Mouse (Mus musculus) right cerebral cortex, adult 2 months (tissue): ENCODE data around the gene Cpped1.

Source experiments
- DNase-seq, 2 experiments: peaks; one replicate each; pipeline ENCODE4 v3.0.0; 2021 to 2022; ENCODE audit warnings: low spot score in 2 of 2

The Cpped1 gene

DNA sequence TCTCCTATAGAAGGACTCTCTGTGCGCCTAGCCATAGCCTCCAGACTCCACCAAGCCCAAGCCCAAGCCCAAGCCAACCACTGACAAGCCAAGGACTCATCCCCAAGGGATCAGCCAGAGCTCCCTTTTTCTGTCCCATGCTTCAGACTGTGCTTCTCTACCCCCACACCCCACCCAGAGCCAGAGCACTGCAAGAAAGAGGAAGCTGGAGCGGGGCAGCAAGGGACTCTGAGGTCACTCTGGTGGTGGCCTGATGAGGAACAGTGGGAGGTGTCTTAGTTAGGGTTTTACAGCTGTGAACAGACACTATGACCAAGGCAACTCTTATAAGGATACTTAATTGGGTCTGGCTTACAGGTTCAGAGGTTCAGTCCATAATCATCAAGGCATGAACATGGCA lies 65.8 kb downstream of the Cpped1 start:
- no peak for DNase-seq

DNA sequence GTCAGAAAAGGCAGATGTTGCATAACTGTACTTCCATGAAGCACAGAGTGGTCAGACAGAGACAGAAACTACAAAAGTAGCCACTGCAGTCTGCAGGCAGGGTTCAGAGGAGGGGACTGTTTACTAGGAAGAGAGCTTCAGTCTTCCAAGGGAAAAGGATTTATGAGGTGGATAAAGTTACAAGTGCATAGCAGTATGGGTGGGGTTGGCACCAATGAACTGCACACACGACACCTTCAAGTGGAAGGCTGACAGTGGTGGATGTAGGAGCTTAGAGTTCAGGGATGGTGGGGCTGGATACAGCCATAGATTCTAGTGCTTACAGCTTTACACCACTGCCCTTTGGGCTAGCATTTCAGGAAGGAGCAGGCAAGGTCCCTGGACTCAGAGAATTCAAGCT lies 75.8 kb downstream of the Cpped1 start:
- DNase-seq, result no peak

DNA sequence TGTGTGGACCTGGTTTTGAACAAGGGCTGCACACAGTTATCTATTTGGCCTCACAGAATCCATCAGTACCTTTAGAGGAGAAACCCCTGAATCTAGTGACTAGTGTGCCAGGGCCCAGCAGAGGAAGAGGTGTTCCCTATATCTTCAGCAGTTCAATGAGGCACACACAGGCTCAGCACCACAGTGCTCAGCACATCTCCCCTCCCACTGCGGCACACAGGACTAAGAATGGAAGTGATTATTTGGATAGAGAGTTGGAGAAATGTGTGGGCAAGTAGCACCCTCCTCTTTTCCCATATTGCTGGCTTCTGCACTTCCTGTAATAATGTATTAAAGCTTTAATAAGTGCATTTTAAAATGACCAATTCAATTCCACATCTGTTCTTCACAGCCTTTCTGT lies 80.4 kb downstream of the Cpped1 start:
- DNase-seq, result no peak

DNA sequence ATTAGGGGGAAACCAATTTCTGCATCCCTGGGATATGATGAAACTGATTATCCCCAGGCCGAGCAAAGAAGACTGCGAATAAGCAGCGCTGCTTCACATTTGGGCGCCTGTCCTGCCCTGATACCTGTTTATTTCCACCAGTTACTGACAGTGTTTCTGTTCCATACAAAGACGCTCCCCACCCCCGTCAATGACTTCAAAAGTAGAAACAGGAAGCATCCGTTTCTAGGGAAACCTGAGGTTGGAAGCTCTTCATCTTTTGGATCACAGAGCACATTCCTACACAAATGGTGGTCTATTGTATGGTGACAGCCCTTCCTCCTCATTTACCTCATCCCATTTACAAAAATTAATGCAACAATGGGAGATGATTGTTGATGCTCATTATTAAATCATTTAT lies 84.4 kb downstream of the Cpped1 start:
- peak; percentile 50 to 57 for DNase-seq

DNA sequence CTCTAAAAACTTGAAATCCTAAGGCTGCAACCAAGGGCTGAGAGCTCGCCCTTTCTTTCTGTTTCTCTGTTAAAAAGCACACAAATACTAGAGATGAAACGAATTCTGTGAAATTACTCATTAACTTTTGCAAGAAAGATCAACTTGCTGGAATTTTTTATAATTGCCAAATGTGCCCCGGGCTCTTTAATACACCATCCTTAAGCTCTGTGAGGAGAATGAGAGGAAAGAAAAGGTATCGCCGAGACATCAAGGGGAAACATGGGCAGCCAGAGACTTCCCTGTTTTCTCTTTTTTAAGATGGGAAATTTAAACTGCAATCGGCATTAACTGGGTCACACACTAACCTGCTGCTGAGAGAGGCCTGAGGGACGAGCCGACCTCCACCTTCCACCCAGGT lies 84.9 kb downstream of the Cpped1 start:
- no peak for DNase-seq

DNA sequence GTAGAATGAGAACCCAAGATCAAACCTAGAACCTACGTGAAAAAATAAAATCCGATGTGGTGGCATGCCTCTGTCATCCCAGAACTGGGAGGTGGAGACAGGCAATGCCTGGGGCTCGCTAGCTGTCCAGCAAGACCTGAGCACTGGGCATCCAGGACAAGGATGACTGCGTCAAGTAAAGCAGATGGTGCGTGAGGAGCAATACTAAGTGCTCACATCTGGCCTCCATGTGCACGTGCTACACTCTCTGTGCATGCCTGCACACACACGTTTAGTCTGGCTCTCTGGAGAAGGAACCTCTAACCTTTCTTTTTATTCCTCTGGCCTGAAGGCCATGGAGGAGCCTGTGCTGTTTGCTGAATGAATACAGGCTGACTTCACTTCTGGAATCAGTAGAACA lies 88.5 kb downstream of the Cpped1 start:
- no peak for DNase-seq

DNA sequence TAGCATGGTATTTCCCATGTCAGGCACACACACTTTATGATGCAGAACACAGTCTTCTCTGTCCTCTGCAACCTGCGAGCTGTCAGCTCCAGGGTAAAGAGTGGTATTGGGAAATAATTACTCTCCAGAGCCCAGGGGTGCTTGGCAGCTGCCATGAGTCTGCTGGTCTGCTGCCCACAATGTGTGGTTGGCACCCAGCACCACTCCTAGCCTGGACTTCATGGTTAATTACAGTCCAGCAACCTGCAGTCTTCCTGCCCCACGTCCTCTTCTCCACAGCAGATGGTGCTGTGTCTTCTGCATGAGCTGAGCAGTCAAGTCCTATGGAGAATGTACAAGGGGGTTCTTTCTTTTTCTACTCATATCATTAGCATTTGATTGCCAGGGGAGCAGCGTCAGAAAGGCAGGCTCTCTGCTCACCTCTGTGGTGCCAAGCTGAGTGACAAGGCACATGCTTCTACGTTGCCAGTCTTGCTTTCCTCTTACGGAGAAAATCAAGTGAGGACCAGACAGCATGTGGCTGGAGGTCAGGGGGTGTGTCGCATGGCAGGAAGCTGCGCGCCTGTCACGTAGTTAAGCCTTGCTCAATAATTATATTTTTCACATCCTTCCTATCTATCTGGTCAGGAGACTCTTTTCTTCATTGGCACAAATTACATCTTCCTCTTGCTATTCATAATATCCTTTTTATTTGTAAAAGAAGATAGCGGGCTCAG lies 94.2 kb downstream of the Cpped1 start:
- no peak for DNase-seq

DNA sequence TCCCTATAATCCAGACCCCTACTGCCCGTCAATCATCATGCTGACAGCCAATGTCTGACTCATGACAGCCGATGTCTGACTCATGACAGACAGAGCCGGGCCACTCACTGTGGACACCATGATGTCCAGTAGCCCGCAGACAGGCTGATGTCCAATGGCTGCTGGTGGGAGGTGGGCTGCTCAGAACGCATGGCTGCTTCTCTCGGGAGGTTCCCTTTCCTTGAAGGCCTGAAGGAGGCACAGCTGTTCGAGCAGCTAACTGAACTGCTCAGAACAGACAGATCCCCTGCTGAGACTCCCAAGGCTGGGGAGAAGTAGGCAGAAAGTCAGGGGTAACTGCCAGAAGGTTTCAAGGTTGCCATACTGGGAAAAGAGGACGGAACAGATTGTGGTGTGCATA lies 97.1 kb downstream of the Cpped1 start:
- DNase-seq, result no peak

DNA sequence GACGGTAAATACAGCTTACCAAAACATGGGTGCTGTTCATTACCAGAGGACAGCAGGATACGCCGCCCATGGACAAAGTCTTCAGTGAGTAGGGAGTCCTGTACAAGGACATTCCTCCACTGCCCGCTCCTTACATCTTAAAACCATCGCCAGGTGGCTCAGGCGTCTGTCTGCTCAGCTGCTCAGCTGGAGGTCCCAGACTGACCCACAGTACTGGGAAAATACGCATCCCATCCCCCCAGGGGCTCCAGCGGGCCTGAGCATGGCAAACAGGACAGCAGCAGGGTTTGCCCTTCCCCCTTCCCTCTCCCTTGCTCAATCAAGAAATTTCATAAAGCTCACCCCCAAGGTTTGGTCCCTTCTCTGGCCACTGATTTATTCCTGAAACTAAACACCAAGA lies 99.6 kb downstream of the Cpped1 start:
- no peak for DNase-seq

DNA sequence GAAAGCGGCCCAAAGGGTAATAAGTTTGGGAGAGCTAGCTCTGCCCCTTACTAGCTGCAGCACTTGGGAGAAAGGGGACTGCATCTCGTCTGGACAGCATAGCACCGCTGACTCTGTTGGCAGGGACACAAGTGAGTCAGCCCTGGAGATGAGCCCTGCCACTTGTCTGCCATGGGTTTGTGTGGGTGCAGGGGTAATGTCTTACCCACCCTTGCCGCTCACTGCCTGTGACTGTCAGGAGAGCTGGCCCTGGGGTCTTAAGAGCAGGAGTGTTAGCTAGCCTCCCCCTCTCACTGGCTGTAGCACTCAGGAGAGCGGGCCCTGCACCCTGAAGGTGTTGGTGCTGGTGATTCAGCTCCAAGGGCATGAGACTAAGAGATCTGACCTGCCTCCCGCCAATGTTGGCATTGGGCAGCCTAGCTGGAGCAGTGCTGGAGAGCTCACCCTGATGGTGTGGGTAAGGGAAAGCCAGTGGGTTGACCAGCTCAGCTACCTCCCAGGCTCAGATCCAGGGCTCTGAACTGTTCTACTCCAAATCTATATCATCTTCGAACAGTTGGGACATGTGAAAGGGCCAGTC lies 107.2 kb downstream of the Cpped1 start:
- DNase-seq, result no peak

DNA sequence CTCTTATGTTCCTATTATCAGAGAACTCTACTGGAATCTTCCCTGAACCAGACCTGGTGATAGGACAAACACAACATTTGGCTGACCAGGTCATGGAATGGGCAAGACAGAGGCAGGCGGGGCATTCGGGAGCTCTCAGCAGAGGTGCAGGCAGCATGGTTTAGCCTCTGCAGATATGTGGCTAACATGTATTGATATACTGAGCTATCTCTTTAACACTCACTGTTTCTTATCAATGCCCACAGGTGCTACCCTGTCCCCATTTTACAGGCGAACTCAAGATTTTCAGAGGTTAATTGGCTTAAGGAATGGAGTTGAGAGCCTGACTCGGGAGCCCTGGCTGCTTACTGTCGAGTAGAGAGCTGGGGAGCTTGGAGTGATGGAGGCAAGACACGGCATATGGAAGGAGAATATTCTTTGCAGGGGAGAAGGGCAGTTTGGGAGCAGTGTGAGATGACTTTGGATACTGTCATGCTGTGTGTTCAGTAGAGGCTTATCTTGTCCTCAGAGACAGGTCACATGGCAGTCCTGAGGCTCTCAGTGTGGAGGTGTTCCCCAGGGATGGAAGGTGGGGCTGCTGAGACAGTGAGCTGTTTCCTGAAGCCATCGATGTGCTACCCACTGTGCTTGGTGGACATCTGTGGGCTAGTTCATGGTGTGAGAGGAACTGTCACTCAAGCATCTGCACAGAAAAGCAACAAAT lies 113.3 kb downstream of the Cpped1 start:
- no peak for DNase-seq

DNA sequence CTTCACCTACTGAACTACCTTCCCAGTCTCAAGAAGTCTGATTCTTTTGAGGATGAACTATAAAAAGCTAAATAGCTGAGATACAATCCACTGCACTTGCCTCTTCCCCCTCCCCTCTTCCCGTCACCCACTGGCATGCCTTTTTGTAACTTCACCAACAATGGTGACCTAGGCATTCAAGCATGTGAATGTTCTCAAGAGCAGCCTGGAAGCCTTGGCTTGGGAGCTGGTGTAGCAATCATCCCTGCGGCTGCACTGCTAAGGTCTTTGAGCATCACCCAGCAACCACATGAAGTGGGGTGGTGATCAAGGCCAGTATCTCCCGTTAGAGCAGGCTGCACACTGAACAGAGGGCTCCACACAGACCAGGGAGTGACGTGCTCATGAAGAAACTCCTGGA lies 114.6 kb downstream of the Cpped1 start:
- no peak for DNase-seq

DNA sequence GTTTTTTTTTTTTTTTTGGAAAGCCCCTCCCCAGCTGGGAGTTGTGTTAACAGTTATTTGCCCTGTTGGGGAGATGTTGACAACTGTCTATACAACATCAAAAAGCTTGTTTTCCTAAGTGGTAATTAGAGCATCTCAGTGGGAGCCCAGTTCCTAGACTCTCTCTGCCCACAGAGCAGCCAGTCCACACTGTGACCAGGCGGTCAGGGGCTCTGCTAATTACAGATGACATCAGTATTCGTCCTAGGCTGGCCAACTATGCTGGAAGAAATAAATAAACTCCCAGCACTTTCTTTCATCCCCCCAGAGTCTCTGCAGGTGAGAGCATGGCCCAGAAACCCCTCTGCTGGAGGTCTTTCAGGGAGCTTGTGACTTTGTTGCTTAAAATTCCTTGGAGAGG lies 115.9 kb downstream of the Cpped1 start:
- DNase-seq, result no peak

DNA sequence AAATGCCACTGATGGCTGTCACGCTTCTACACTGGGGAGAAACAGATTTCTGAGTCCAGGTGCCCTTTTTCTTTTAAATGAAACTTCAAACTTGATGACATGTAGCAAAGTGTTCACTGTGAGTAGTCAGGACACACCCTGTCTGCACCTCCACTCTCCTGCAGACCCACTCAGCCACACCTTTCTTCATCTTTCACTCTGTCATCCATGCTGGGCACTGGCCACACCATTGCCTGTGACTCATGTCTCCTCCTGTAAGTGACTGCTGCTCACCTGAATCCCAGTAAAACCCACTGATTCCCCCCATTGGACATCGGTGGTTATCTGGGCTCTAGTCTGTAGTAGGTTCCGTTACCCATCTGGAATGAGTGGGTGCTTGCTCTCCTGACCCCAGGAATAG lies 118.8 kb downstream of the Cpped1 start:
- no peak for DNase-seq

DNA sequence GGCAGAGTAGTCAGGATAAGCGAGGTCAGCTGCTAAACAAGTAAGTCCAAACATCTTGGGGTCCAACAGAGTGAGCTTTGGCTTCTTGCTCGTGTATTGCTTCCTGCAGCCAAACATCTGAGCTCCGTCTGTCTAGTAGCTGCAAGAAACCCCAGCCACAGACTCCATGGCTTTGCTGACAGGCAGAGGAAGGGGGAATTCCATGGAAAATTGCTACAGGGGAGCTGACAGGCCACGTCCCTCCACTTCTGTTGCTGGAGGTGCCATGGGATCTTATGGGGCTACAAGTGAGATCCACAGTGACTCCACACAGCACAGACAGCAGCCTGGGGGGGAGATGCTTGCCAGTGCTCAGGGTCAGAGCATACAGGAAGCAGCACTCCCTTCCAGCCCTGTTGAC lies 123.4 kb downstream of the Cpped1 start:
- DNase-seq, result no peak

DNA sequence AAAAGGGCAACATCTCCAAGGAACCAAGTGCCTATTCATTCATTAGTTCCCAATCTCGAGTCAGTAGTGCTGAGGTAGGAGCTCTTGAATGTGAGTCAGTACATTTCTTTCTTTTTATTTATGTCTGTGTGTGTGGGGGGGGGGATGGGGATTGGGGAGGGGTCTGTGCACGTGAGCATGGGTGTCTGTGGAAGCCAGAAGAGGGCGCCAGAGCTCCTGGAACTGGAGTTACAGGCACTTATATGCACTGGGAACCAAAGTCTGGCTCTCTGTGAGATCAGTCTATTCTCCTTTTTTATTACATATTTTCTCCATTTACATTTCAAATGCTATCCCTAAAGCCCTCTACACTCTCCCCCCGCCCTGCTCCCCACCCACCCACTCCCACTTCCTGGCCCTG lies 124.9 kb downstream of the Cpped1 start:
- no peak for DNase-seq

DNA sequence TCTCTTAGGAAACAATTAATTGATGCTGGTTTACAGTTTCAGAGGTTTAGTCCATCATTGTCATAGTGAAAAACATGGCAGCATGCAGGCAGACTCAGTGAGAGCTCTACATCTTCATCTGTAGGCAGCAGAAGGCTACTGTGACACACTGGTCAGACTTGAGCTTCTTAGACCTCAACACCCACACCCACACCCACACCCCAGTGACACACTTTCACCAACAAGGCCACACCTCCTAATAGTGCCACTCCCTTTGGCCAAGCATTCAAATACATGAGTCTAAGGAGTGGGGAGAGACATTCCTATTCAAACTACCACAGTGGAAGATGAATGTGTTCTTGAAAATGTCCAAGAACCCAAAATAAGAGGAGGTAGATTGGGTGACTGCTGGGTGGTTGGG lies 125.9 kb downstream of the Cpped1 start:
- no peak for DNase-seq

DNA sequence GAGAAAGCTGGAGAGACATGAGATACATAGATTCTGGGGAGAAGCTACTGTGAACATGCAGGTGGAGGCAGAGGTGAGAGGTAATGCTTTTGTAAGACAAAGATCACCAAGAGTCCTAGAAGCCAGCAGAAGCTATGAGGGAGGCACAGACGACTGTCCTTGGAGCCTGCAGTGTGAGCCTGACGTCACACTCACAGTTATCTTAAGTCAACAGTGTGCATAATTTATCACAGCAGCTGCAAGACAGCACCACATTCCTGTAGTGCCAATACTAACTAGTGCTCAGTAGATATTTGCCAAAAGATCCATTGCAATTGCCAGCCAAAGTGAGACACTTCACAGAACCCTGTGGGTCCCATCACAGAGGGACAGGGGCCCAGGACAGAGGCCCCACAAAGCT lies 127.2 kb downstream of the Cpped1 start:
- no peak for DNase-seq

DNA sequence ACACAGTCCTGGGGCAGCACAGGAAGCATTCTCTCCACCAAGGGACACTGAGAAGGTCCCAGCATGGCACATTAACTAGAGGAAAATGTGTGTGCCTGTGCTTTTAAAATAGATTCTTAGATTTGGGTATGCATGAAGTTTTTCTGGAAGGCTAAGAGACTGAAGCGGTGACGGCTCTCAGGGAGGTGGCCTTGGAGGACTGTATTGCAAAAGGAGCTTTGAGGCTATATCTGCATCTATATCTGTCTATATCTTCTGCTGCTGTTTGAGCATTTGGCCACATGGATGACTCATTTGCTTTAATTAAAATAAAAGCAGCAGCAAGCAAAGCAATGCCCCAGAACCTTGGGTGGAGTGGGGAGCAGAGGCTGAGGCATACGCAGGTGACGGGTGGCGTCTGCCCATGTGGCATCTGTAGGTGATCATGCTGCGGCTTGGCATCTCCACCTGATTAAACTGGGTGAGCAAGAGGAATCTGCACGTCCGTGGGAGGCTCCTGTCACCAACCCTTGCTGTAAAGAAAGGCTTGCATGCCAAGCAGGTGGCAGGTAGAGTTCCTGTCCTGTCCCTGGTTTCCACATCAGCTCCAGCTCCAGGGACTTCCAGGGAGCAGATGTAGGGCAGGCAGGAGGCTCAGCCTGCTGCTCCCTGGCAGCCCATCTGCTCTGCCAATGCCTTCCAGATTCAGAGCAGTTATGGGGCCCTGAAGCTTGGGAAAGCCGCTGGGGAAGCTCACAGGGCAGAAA lies 130.4 kb downstream of the Cpped1 start:
- peak; percentile 50 to 65 for DNase-seq

DNA sequence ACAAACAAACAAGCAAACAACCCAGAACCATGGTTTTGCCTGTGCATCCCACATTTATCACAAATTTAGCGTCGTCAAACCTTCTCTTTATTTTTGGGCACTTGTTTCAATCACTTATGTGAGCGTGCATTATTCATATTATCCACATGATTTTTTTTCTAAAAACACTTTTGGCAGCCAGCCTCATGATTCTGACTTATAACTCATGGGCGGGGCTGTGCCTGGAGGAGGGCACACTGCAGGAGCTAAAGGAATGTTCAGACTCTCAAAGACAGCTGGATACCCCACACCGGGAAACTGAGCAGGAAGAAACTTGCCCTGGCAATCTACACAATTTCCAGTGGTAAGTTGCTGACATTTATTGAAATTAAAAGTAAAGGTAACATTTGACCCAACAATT lies 131.1 kb downstream of the Cpped1 start:
- peak; percentile 19 to 23 for DNase-seq

DNA sequence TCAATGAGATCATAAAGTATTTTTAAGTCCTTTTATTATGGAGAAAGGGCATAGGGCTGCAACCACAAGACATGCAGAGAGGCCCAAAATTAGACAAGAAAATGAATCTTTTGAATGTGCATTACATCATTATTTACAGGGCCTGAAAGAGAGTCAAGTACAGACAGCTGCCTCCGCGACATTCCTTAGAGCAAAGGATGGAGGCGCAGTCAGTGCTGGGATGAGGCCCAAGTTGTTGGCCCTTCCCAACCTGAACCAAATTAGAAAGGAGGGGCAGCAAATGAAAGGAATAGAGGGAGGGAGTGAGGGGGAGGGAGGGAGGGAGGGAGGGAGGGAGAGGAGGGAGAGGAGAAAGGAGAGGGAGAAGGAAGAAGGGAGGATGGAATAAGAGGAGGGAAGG lies 132.7 kb downstream of the Cpped1 start:
- no peak for DNase-seq

DNA sequence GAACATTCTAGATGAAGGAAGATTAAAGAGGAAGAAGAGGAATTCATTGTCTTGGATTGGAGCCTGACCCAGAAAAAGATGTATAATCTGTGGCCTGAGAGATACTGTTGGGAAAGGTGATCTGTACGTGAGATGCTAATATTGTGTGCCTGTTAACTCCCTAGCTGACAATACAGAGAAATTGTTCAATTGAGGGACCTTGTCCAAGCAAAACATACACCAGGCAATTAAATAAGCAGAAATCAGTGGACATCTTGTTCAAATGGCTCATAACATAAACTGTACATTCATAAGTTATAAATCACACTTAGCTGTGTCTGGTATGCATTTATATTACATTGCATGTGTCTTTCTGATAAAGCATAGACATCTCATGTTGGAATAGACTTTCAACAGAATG lies 134.9 kb downstream of the Cpped1 start:
- DNase-seq, result no peak

DNA sequence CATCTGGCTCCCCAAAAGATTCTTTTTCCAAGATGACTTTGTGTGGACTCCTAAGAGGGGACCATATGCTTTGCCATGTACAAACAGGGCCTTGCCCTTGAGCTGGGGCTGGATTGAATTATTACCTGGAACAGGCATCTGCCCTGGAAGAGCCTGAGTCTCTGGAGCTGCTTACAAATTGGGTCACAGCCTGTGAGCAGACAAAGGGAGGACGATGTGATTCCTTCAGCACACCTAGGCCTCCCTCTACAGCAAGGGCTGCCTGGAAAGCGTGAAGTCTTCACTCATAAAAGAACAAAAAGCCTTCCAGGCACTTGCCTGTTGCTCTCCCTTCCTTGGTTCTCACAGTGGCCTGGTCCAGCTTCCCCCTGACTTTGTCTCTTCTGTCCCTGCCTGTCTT lies 136.9 kb downstream of the Cpped1 start:
- no peak for DNase-seq
